In the genomic region with DNA sequence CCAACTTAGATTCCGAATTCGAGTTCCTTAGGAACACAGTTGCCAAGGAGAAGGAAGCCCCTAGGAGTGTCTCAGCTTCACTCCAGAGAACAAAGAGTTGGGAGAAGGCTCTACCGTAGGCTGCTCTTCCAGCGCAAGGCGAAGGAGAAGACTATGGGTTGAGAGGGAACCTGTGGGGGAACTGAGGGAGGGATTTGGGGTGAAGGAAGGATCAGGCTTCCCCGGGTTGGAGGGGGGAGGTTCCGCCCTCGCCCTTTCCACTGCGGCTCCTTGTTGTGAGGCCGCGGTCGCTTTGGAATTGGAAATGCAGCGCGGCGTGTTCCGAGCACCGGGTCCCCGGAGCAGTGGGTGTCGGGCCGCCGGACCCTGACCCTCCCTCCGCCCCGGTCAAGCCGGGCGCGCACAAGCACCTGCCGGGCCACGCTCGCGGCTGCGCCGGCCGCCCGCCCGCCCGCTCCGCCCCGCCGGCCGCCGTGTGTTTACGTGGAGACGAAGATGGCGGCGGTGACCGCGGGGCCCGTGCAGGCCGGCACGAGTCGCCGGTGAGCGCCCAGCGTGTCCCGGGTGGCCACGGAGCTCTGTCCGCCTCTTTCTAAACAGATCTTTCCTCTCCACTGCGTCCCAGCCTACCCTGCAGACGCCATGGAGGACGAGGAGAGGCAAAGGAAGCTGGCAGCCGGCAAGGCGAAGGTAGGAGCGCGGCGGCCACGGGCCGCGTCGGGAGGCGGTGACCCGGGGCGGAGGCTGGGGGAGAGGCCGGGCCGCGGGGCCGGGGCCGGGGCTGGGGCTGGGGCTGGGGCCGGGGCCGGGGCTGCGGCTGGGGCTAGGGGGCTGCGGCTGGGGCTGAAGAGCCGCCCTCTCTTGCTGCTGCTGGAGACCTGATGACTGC, we compare ENCODE assay signal across 8 mouse cellular contexts. TPM values are rescaled to one million over a fixed set of nuclear protein-coding genes. Genes with fewer than 3 reads are reported as not detected.
A peak's percentile ranks its signal among the peaks of the same experiment; 100 is the strongest.
DNase-seq lines count a peak whose midpoint lies in the region; ATAC-seq and TF ChIP-seq lines count a peak whose summit lies in the region.

A gene (plus strand): TSS at position 254 of the 889 bp plus-strand sequence.

- dilution Hi-C loops in CH12.LX (cut with MboI; ENCODE audit: extremely low pct_ligation_motif_present, extremely low pct_unique_long_range_greater_than_20kb, low sequenced_read_pairs) = no loop called here

- DNase-seq in CH12.LX (ENCODE audit: extremely low read depth) = peak; percentile 17
- DNase-seq in c-Kit-positive CD71-negative TER-119-negative erythroid progenitor cells, embryonic 14.5 days (ENCODE audit: low read depth) = peak; percentile 19
- peak; percentile 74 for DNase-seq in forebrain, embryonic 10.5 days (ENCODE audit: extremely low spot score, low spot score)
- peak; percentile 67 to 87 for DNase-seq in kidney, postnatal 36 days

- no peak within 1 kb of the TSS for H3K27ac ChIP-seq in CH12.LX (ENCODE audit: insufficient read depth, low read depth)
- H3K27ac ChIP-seq in forebrain, embryonic 10.5 days = peak within 1 kb of the TSS; percentile 99
- peak within 1 kb of the TSS; percentile 84 for H3K27ac ChIP-seq in heart, embryonic 16.5 days (ENCODE audit: low read length)
- H3K27ac ChIP-seq in liver, embryonic 16.5 days (ENCODE audit: low read length) = peak within 1 kb of the TSS; percentile 76
- H3K27ac ChIP-seq in neural tube, embryonic 13.5 days (replicated peaks) = peak within 1 kb of the TSS; percentile 99
- peak within 1 kb of the TSS; percentile 88 for H3K27ac ChIP-seq in testis, adult 2 months (ENCODE audit: control insufficient read depth, insufficient read depth, low read depth, low read length)

- TF ChIP-seq POLR2A in CH12.LX (IDR thresholded peaks at IDR 0.05; ENCODE audit: low read depth, low read length) = peak; percentile 66
- TF ChIP-seq POLR2A in testis, adult 2 months (IDR thresholded peaks at IDR 0.05; ENCODE audit: control insufficient read depth, low read depth, low read length) = peak; percentile 60

- H3K36me3 ChIP-seq in CH12.LX (replicated peaks in 1 of 2; ENCODE audit: control insufficient read depth in 1 of 2, insufficient read depth in 1 of 2, low read length in 1 of 2) = peaks cover 0 to 3% of the 10 kb centered on the region in 2 experiments
- H3K36me3 ChIP-seq in forebrain, embryonic 10.5 days (replicated peaks) = no peaks in the 10 kb centered on the region; the same call in 1 of the 2 replicates
- no peaks in the 10 kb centered on the region for H3K36me3 ChIP-seq in heart, embryonic 16.5 days (ENCODE audit: control insufficient read depth, insufficient read depth)
- H3K36me3 ChIP-seq in liver, embryonic 16.5 days (ENCODE audit: control insufficient read depth, insufficient read depth) = no peaks in the 10 kb centered on the region
- no peaks in the 10 kb centered on the region for H3K36me3 ChIP-seq in neural tube, embryonic 13.5 days
- H3K36me3 ChIP-seq in testis, adult 2 months (ENCODE audit: control insufficient read depth, insufficient read depth, low read length) = no peaks in the 10 kb centered on the region

- peaks cover 6 to 15% of the 10 kb centered on the region in 2 experiments; a peak in 3 of 4 replicates for H3K4me1 ChIP-seq in CH12.LX (ENCODE audit: control insufficient read depth in 1 of 2, insufficient read depth in 2 of 2)
- H3K4me1 ChIP-seq in forebrain, embryonic 10.5 days = peaks cover 44% of the 10 kb centered on the region
- H3K4me1 ChIP-seq in heart, embryonic 16.5 days (ENCODE audit: control insufficient read depth, insufficient read depth, low read length) = peaks cover 16% of the 10 kb centered on the region
- peaks cover 14% of the 10 kb centered on the region for H3K4me1 ChIP-seq in liver, embryonic 16.5 days (ENCODE audit: control insufficient read depth, low read depth, low read length)
- H3K4me1 ChIP-seq in neural tube, embryonic 13.5 days (replicated peaks) = peaks cover 34% of the 10 kb centered on the region
- peaks cover 7% of the 10 kb centered on the region for H3K4me1 ChIP-seq in testis, adult 2 months (ENCODE audit: control insufficient read depth, insufficient read depth, low read length)

- WGBS in forebrain, embryonic 10.5 days = under 1% methylated on average over 77 of the region's 82 CpGs
- under 1% methylated on average over 79 of the region's 82 CpGs for WGBS in heart, embryonic 16.5 days
- WGBS in liver, embryonic 16.5 days (ENCODE audit: insufficient replicate concordance) = under 1% methylated on average over 63 of the region's 82 CpGs
- WGBS in neural tube, embryonic 13.5 days = under 1% methylated on average over 59 of the region's 82 CpGs

- no peak for TF ChIP-seq EP300 in CH12.LX (IDR thresholded peaks at IDR 0.05; ENCODE audit: low read length)

- in situ Hi-C loops in CH12.LX (cut with MboI; ENCODE audit: low pct_ligation_motif_present, low pct_unique_long_range_greater_than_20kb, low sequenced_read_pairs) = no loop called here

- H3K79me2 ChIP-seq in CH12.LX (replicated peaks; ENCODE audit: control insufficient read depth, extremely low read depth, insufficient read depth, poor library complexity, severe bottlenecking) = peaks cover 4% of the 10 kb centered on the region

- TF ChIP-seq RAD21 in CH12.LX (IDR thresholded peaks at IDR 0.05; ENCODE audit: low read depth, low read length) = no peak

- peak within 1 kb of the TSS; percentile 69 to 83 (median 77) for H3K4me3 ChIP-seq in CH12.LX (replicated peaks in 1 of 3; ENCODE audit: low read depth in 2 of 3, low read length in 2 of 3, poor library complexity in 1 of 3)
- H3K4me3 ChIP-seq in forebrain, embryonic 10.5 days = peak within 1 kb of the TSS; percentile 82
- peak within 1 kb of the TSS; percentile 94 for H3K4me3 ChIP-seq in heart, embryonic 16.5 days (ENCODE audit: low read length)
- peak within 1 kb of the TSS; percentile 90 for H3K4me3 ChIP-seq in liver, embryonic 16.5 days (ENCODE audit: low read depth, low read length)
- H3K4me3 ChIP-seq in neural tube, embryonic 13.5 days = peak within 1 kb of the TSS; percentile 94
- H3K4me3 ChIP-seq in testis, adult 2 months (ENCODE audit: control insufficient read depth, low read depth, low read length) = peak within 1 kb of the TSS; percentile 91

- H3K4me2 ChIP-seq in CH12.LX (ENCODE audit: insufficient read depth, low read depth, poor library complexity, severe bottlenecking) = peak within 1 kb of the TSS; percentile 97
- peak within 1 kb of the TSS; percentile 92 for H3K4me2 ChIP-seq in heart, embryonic 16.5 days (ENCODE audit: low read depth, low read length)
- peak within 1 kb of the TSS; percentile 83 for H3K4me2 ChIP-seq in liver, embryonic 16.5 days (ENCODE audit: low read depth, low read length)
- peak within 1 kb of the TSS; percentile 80 for H3K4me2 ChIP-seq in neural tube, embryonic 13.5 days

- TF ChIP-seq CTCF in CH12.LX (conservative IDR thresholded peaks at IDR 0.05 in 1 of 2, IDR thresholded peaks at IDR 0.05 in 1 of 2; ENCODE audit: low read depth in 2 of 2, low read length in 2 of 2) = no peak
- no peak for TF ChIP-seq CTCF in testis, adult 2 months (IDR thresholded peaks at IDR 0.05; ENCODE audit: control insufficient read depth, insufficient read depth, insufficient replicate concordance, low read depth, low read length)

- no peaks in the 10 kb centered on the region for H3K9me3 ChIP-seq in CH12.LX (replicated peaks; ENCODE audit: low read length)
- H3K9me3 ChIP-seq in forebrain, embryonic 10.5 days = no peaks in the 10 kb centered on the region; the same call in 1 of the 2 replicates
- no peaks in the 10 kb centered on the region for H3K9me3 ChIP-seq in heart, embryonic 16.5 days (replicated peaks; ENCODE audit: control insufficient read depth, low read length)
- no peaks in the 10 kb centered on the region for H3K9me3 ChIP-seq in liver, embryonic 16.5 days (replicated peaks; ENCODE audit: control insufficient read depth, low read length)
- no peaks in the 10 kb centered on the region for H3K9me3 ChIP-seq in neural tube, embryonic 13.5 days

- H3K9ac ChIP-seq in CH12.LX (ENCODE audit: insufficient read depth, low read depth) = peak within 1 kb of the TSS; percentile 73
- peak within 1 kb of the TSS; percentile 98 for H3K9ac ChIP-seq in heart, embryonic 16.5 days (ENCODE audit: low read length)
- peak within 1 kb of the TSS; percentile 86 for H3K9ac ChIP-seq in liver, embryonic 16.5 days (ENCODE audit: low read depth, low read length)
- H3K9ac ChIP-seq in neural tube, embryonic 13.5 days = peak within 1 kb of the TSS; percentile 100

- peak; percentile 88 for ATAC-seq in heart, embryonic 16.5 days (replicated peaks; ENCODE audit: extremely low read depth, insufficient read depth, low FRiP score)
- ATAC-seq in liver, embryonic 16.5 days (ENCODE audit: low read depth) = peak; percentile 90
- ATAC-seq in neural tube, embryonic 13.5 days (ENCODE audit: low read depth) = peak; percentile 82

- H3K27me3 ChIP-seq in CH12.LX (replicated peaks) = no peaks in the 10 kb centered on the region
- no peaks in the 10 kb centered on the region for H3K27me3 ChIP-seq in forebrain, embryonic 10.5 days (ENCODE audit: poor library complexity, severe bottlenecking)
- no peaks in the 10 kb centered on the region for H3K27me3 ChIP-seq in heart, embryonic 16.5 days (ENCODE audit: control insufficient read depth, insufficient read depth, low read length)
- H3K27me3 ChIP-seq in liver, embryonic 16.5 days (ENCODE audit: control insufficient read depth, insufficient read depth, low read depth, low read length) = no peaks in the 10 kb centered on the region
- H3K27me3 ChIP-seq in neural tube, embryonic 13.5 days = no peaks in the 10 kb centered on the region
- H3K27me3 ChIP-seq in testis, adult 2 months (ENCODE audit: control insufficient read depth, insufficient read depth, low read length) = no peaks in the 10 kb centered on the region

TF ChIP-seq in CH12.LX, 34 proteins besides CTCF, POLR2A, EP300 and RAD21 (continues in another document):
- no peak for TF ChIP-seq CHD1 (IDR thresholded peaks at IDR 0.05; ENCODE audit: low read depth, low read length)
- no peak for TF ChIP-seq MAFK (IDR thresholded peaks at IDR 0.05; ENCODE audit: insufficient replicate concordance, low read length)
- no peak for TF ChIP-seq POLR2AphosphoS2 (IDR thresholded peaks at IDR 0.05; ENCODE audit: low read depth, low read length)
- TF ChIP-seq ZNF384 (IDR thresholded peaks at IDR 0.05; ENCODE audit: low read depth, low read length) = no peak
- no peak for TF ChIP-seq RCOR1 (conservative IDR thresholded peaks at IDR 0.05; ENCODE audit: low read depth, low read length)
- peak; percentile 12; the same call in 1 of the 2 replicates for TF ChIP-seq HCFC1 (IDR thresholded peaks at IDR 0.05; ENCODE audit: low read depth, low read length)

RNA-seq across cellular contexts. Expression of the gene that starts here (rescaled TPM):
- 15.6 and 17.2 TPM in 2 replicates for total RNA-seq in CH12.LX (2012; rRNA removed)
- total RNA-seq in CH12.LX (2014; rRNA removed) = 8.4 and 10.3 TPM in 2 replicates
- polyA plus RNA-seq in CH12.LX (2012; ENCODE audit: insufficient read length, low read depth) = 12.8 and 13.5 TPM in 2 replicates
- polyA plus RNA-seq in forebrain, embryonic 10.5 days (2016; fragmentation: Nextera tagmentation; extraction: Ambion mirVana) = 118 and 128 TPM in 2 replicates
- 89.0 and 105 TPM in 2 replicates for polyA plus RNA-seq in heart, embryonic 16.5 days (2015; fragmentation: Nextera tagmentation; extraction: Ambion mirVana)
- 26.0 and 26.1 TPM in 2 replicates for polyA plus RNA-seq in liver, embryonic 16.5 days (2015; fragmentation: Nextera tagmentation; extraction: Ambion mirVana)
- polyA plus RNA-seq in neural tube, embryonic 13.5 days (2015; fragmentation: Nextera tagmentation; extraction: Ambion mirVana) = 328 and 342 TPM in 2 replicates
- 9.5 and 11.5 TPM in 2 replicates for polyA plus RNA-seq in testis, adult 2 months (2012; rRNA removed)

Comparison
In these comparisons a context has a peak if more than half of its experiments do, and no peak if none do; other contexts are left out.
1. DNase-seq: peak in every context shown above with its lines; median percentile 77 in kidney, postnatal 36 days; 74 in forebrain, embryonic 10.5 days; 19 in c-Kit-positive CD71-negative TER-119-negative erythroid progenitor cells, embryonic 14.5 days; 17 in CH12.LX.